Mouse (Mus musculus) limb, embryonic 13.5 days (tissue): ENCODE measurements around the gene Tctex1d2. TPM values are rescaled to one million over a fixed set of nuclear protein-coding genes. Genes with fewer than 3 reads are reported as not detected.
"Not testable (repeated sequence)": the region's sequence is repeated elsewhere in the genome, so short reads cannot be mapped to it uniquely, and the experiment has no call there.

ENCODE experiments used
- ATAC-seq: fragments of 200-750 bp; cut with Nextera tagmentation; 2 replicates; pipeline ENCODE4 v1.8.0; 2017; ENCODE audit warnings: low read depth, moderate number of reproducible peaks, moderate TSS enrichment; ENCODE audit not compliant: low FRiP score
- H3K27ac ChIP-seq: fragments of 300-500 bp; sonication (generic); 2 replicates; pipeline ENCODE4 v1.5.1; 2015; ENCODE audit warnings: inconsistent platforms, mild to moderate bottlenecking, moderate library complexity
- H3K27me3 ChIP-seq: fragments of 300-500 bp; sonication (generic); 2 replicates; pipeline ENCODE4 v1.6.1; 2015; ENCODE audit warnings: mild to moderate bottlenecking, inconsistent platforms
- H3K36me3 ChIP-seq: fragments of 300-500 bp; sonication (generic); 2 replicates; pipeline ENCODE4 v1.6.1; 2015; ENCODE audit warnings: inconsistent platforms, mild to moderate bottlenecking, moderate library complexity
- H3K4me1 ChIP-seq: fragments of 300-500 bp; sonication (generic); 2 replicates; pipeline ENCODE4 v1.6.1; 2015; ENCODE audit warnings: inconsistent platforms
- H3K4me2 ChIP-seq: fragments of 300-500 bp; sonication (generic); replicated peaks from 2 replicates; pipeline ENCODE4 v1.6.1; 2015; ENCODE audit warnings: inconsistent platforms, mild to moderate bottlenecking, moderate library complexity
- H3K4me3 ChIP-seq: fragments of 300-500 bp; sonication (generic); 2 replicates; pipeline ENCODE4 v1.5.1; 2015; ENCODE audit warnings: moderate library complexity, mild to moderate bottlenecking, inconsistent platforms
- H3K9ac ChIP-seq: fragments of 300-500 bp; sonication (generic); 2 replicates; pipeline ENCODE4 v1.6.1; 2015; ENCODE audit warnings: mild to moderate bottlenecking, inconsistent platforms
- H3K9me3 ChIP-seq: fragments of 300-500 bp; sonication (generic); 2 replicates; pipeline ENCODE4 v1.6.1; 2016; ENCODE audit warnings: inconsistent platforms
- WGBS: fragments of 180-500 bp; shearing (Covaris S2); methylation state at CpG from one replicate; pipeline ENCODE4 v1.1.7; 2015; 5-methylcytosine and 5-hydroxymethylcytosine counted together
- polyA plus RNA-seq: library from polyadenylated mRNA; unstranded; fragments of >200 nt; fragmentation: Nextera tagmentation; extraction: Ambion mirVana; gene quantifications from 2 replicates; pipeline ENCODE4 v1.2.1, GENCODE M21; 2015

The Tctex1d2 gene
- polyA plus RNA-seq, 1 experiment from 2014 or later = 25.5 TPM

DNA sequence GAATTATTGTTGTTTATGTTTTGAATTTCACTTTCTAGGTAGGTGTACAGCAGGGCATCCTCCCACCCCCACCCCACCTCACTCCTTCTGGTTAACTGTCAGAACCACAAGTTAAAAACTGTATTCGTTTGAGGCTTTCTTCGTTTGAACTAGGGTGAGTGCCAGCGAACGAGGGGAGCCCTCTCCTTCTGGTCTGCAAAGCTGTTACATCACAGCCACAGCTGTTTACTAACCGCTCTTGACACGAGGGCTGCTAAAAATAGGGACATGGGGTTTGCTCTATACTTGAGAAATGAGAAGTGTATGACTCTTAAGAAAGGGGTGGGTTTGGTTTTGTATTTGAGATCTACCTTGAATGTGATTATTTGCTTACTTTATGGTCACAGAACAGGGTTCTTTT is 14.6 kb downstream of the Tctex1d2 start:
- 58% methylated on average over 6 of the region's 6 CpGs for WGBS

DNA sequence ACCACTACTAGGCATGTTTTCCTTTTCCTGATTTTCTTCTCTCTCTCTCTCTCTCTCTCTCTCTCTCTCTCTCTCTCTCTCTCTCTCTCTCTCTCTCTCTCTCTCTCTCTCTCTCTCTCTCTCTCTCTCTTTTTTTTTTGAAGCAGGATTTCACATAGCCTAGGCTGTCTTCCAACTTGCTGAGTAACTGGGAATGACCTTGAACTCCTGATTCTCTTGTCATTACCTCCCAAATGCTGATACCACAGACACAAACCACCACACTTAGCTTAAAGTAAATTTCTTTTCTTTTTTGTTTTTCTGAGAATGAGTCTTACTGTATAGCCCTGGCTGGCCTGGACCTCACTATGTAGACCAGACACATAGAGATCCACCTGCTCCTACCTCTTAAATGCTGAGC is 15.2 kb downstream of the Tctex1d2 start:
- H3K36me3 ChIP-seq = no peaks in the 10 kb centered on the region
- H3K27ac ChIP-seq = no peak overlapping the region
- no peak for ATAC-seq
- H3K4me2 ChIP-seq = no peak overlapping the region
- no peaks in the 10 kb centered on the region for H3K9me3 ChIP-seq
- H3K4me3 ChIP-seq = no peak overlapping the region
- H3K4me1 ChIP-seq = peaks cover 16% of the 10 kb centered on the region
- H3K27me3 ChIP-seq = no peaks in the 10 kb centered on the region
- no peak overlapping the region for H3K9ac ChIP-seq

More for the DNA sequence above, 14.6 kb downstream of the Tctex1d2 start:
- no peak for ATAC-seq
- Histone ChIP-seq H3K9me3 (no peaks in the 10 kb centered on the region), H3K4me2 (no peak overlapping the region), H3K9ac (no peak overlapping the region), H3K4me3 (no peak overlapping the region), H3K4me1 (peaks cover 17% of the 10 kb centered on the region), H3K27ac (no peak overlapping the region), H3K36me3 (no peaks in the 10 kb centered on the region), H3K27me3 (no peaks in the 10 kb centered on the region)

DNA sequence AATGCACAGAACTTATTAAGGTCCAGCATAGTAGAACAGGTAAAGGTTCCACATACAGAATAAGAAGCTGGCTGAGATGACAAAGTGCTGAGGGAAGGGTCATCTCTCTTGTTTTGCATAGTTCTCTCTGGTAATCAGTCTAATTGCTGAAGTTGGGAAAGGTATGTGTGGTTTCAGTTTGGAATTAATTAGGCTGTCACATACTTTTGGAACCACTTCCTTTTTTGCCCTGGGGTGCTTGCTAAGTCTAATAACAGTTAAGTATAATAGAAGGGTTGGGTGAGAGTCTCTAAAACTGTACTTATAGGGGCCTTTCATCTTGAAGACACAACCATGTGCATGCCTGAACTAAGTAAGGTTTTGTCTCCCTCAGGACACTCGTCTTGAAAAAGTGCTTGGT is 17.2 kb downstream of the Tctex1d2 start:
- Histone ChIP-seq H3K27me3 (no peaks in the 10 kb centered on the region), H3K4me1 (peaks cover 9% of the 10 kb centered on the region), H3K4me2 (no peak overlapping the region), H3K27ac (no peak overlapping the region), H3K36me3 (no peaks in the 10 kb centered on the region), H3K9ac (no peak overlapping the region), H3K4me3 (no peak overlapping the region), H3K9me3 (no peaks in the 10 kb centered on the region)
- WGBS = 47% methylated on average over 1 of the region's 1 CpGs
- no peak for ATAC-seq

DNA sequence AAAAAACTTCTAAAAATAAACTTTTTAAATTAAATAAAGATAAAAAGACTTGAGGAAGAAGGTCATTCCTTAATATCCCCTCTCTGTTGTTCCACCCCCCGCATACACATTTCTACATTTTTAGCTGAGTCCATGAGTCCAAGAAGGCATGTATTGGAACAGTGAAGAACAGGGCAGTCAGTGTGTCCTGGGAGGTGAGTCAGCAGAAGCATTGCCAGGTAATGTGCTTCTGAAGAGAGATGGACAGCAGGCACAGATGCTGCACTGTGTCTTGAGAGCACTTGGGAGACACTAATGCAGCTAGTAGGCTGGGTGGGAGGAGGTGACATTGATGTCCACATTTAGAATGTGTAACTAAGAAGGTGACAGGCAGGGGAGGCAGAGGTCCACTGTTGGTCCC is 17.8 kb downstream of the Tctex1d2 start:
- no peaks in the 10 kb centered on the region for H3K9me3 ChIP-seq
- H3K4me2 ChIP-seq = no peak overlapping the region
- no peak overlapping the region for H3K4me3 ChIP-seq
- WGBS = 95% methylated on average over 1 of the region's 1 CpGs
- ATAC-seq = no peak
- H3K9ac ChIP-seq = no peak overlapping the region
- 0 out of 2 replicates have a peak, but pooled peaks cover 2% of the 10 kb centered on the region for H3K36me3 ChIP-seq
- peaks cover 5% of the 10 kb centered on the region; the same call in 1 of the 2 replicates for H3K4me1 ChIP-seq
- H3K27ac ChIP-seq = no peak overlapping the region
- no peaks in the 10 kb centered on the region for H3K27me3 ChIP-seq

DNA sequence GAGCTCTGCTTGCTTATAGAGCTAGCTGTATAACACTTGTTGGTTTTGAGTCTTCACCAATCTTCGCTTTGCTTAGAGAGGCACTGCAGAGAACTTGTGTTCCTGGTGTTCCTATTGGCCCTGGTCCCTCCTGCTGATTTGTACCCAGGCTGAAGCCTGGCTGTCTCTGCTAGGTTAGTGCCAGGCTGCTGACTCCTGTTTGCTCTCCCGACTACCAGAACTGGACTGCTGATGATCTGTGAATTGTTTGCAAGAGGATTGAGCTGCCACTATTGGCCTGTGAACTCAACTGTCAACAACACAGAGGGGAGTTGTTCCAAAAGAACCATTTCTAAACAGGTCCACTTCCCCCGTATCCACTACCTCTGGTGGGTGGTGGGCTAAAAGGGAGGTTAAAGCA is 21.9 kb downstream of the Tctex1d2 start:
- 0 out of 2 replicates have a peak, but pooled peaks cover 2% of the 10 kb centered on the region for H3K36me3 ChIP-seq
- no peaks in the 10 kb centered on the region for H3K9me3 ChIP-seq
- H3K4me2 ChIP-seq = no peak overlapping the region
- ATAC-seq = no peak
- H3K4me3 ChIP-seq = no peak overlapping the region
- 90% methylated on average over 3 of the region's 3 CpGs for WGBS
- H3K27ac ChIP-seq = no peak overlapping the region
- peaks cover 5% of the 10 kb centered on the region; the same call in 1 of the 2 replicates for H3K4me1 ChIP-seq
- H3K9ac ChIP-seq = no peak overlapping the region
- no peaks in the 10 kb centered on the region for H3K27me3 ChIP-seq

DNA sequence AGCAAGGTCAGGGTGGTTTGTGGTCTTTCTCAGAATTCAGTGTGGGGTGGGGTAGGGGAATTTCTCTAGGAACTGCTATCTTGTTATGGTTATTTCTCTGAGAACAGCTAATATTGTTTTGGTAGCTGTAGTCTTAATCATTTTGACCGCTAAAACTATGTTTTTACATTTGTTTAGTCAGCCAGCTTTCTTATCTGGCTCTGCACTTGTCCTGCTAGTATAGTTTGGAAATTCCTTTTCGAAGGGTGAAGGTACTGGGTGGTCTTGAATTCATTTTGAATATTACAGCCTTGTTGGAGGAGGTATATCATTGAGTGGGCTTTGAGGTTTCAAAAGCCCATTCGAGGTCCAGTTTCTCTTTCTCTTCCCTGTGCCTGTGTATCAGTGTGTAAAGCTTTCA is 25.1 kb downstream of the Tctex1d2 start:
- H3K27ac ChIP-seq, ATAC-seq, H3K36me3 ChIP-seq, H3K4me1 ChIP-seq, H3K9ac ChIP-seq, H3K27me3 ChIP-seq, H3K4me2 ChIP-seq, H3K9me3 ChIP-seq, H3K4me3 ChIP-seq: not testable (repeated sequence)
- 91% methylated on average over 3 of the region's 3 CpGs for WGBS

DNA sequence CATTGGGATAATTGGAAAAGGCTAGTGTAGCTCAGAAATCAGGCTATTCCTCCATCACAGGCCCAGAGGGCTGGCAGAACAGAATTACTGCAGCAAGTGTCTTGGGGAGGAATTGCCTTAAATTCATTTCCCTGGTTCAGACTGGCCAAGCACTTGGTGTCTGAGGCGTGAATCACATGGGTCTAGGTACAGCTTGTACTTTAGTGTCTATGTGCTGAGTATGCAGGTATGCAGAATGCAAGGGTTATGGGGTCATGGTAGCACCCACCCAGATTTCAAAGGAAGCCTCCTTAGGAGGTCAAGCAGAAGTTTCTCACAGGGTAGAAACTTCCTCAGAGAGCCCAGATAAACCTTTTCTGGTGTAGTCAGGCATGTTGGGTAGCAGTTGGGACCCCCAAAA is 26.1 kb downstream of the Tctex1d2 start:
- 94% methylated on average over 1 of the region's 1 CpGs for WGBS
- no peaks in the 10 kb centered on the region for H3K27me3 ChIP-seq
- H3K27ac ChIP-seq = no peak overlapping the region
- no peaks in the 10 kb centered on the region for H3K4me1 ChIP-seq
- 0 out of 2 replicates have a peak, but pooled peaks cover 2% of the 10 kb centered on the region for H3K36me3 ChIP-seq
- no peak for ATAC-seq
- H3K4me2 ChIP-seq = no peak overlapping the region
- no peak overlapping the region for H3K9ac ChIP-seq
- H3K4me3 ChIP-seq = no peak overlapping the region
- H3K9me3 ChIP-seq = no peaks in the 10 kb centered on the region

DNA sequence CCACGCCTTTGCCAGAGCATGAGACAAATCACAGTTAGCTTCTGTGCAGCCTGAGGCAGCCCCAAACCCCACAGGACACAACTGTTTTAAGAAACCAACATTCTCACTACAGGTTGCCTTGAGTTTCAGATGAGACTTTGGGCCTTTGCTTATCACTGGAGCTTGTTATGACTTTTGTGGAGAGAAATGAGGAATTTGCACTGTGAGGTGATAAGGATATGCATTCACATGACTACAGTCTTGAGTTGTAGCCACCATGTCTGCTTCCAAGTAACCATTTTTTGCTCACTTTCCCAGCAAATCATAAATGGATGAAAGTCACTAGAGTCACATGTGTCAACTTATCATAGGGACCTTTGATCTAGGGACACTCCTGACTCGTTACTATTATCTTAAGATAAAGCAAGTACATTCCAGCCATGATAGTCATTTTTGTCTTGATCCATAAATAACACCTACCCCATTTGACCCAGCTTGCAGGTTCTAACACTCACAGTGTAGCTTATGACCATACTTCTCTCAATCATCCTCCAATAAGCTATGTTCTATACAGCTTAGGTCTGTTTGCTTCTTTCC is 27.1 kb downstream of the Tctex1d2 start:
- no peak overlapping the region for H3K4me3 ChIP-seq
- no peaks in the 10 kb centered on the region for H3K4me1 ChIP-seq
- no peak overlapping the region for H3K9ac ChIP-seq
- ATAC-seq = no peak
- no peak overlapping the region for H3K27ac ChIP-seq
- WGBS = 76% methylated on average over 2 of the region's 2 CpGs
- no peaks in the 10 kb centered on the region for H3K27me3 ChIP-seq
- peaks cover 4% of the 10 kb centered on the region; the same call in 1 of the 2 replicates for H3K36me3 ChIP-seq
- H3K4me2 ChIP-seq = no peak overlapping the region
- H3K9me3 ChIP-seq = no peaks in the 10 kb centered on the region

DNA sequence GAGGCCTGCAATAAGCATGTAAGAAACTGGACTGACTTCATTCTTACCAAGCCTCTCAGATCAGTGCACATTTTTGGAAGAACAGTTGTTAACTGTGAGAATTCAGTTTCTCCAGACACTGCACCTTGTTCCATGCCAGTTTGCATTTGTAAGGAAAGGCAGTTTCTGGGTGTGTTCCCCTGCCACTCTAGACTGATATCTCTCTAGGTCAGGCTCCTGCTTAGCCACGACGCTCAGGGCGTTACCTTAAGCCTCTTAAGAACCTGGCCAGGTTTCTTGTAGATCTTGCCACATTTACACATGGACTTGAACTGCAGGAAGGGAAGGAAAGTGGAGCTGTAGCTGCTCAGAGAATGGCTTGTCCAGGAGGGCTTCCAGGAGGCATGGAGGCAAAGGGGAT is 30.2 kb downstream of the Tctex1d2 start:
- H3K27me3 ChIP-seq = no peaks in the 10 kb centered on the region
- ATAC-seq = no peak

DNA sequence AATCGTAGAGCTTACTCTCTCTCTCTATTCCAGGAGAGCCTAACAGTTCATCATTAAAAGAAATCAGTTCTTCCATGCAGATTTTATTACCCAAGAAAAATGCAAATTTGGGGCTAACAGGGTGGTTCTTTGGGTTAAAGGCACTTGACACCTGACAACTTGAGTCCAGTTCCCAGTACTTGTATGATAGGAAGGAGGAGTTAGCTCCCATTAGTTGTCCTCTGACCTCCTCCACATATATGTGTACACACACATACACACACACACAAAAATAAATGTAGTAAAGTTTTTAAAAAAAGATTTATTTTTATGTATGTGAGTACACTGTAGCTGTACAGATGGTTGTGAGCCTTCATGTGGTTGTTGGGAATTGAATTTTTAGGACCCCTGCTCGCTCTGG is 30.6 kb downstream of the Tctex1d2 start:
- Histone ChIP-seq H3K4me2 (no peak overlapping the region), H3K27me3 (no peaks in the 10 kb centered on the region), H3K9ac (no peak overlapping the region), H3K9me3 (no peaks in the 10 kb centered on the region), H3K4me1 (peaks cover 10% of the 10 kb centered on the region; the same call in 1 of the 2 replicates), H3K36me3 (peaks cover 16% of the 10 kb centered on the region), H3K27ac (no peak overlapping the region), H3K4me3 (no peak overlapping the region)
- ATAC-seq = no peak
- 94% methylated on average over 2 of the region's 2 CpGs for WGBS

More for the DNA sequence above, 30.2 kb downstream of the Tctex1d2 start:
- Histone ChIP-seq H3K9ac (no peak overlapping the region), H3K4me2 (no peak overlapping the region), H3K9me3 (no peaks in the 10 kb centered on the region), H3K4me3 (no peak overlapping the region), H3K27ac (no peak overlapping the region), H3K4me1 (peaks cover 6% of the 10 kb centered on the region; the same call in 1 of the 2 replicates), H3K36me3 (peaks cover 16% of the 10 kb centered on the region)
- WGBS = 85% methylated on average over 3 of the region's 3 CpGs

DNA sequence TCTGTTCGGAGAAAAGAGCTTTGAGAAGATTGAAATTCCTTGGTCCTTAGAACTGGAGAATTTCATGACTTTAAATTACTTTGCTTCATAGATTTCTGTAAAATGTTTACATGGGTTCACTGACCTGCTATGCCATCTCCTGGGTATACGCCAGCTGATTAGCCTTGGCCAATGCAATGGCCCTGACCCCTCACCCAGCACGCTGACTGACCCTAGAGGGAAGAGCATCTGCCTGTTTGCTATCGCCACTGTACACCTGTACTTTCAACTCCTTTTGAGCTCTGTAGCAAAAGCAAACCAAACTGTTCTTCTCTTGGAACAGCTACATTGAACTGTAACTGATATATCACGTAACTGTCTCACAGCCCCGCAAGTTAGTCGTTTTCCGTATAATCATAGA is 33.6 kb downstream of the Tctex1d2 start:
- Histone ChIP-seq H3K4me1 (peaks cover 12% of the 10 kb centered on the region; the same call in 1 of the 2 replicates), H3K9ac (no peak overlapping the region), H3K9me3 (no peaks in the 10 kb centered on the region), H3K4me3 (no peak overlapping the region), H3K27me3 (no peaks in the 10 kb centered on the region), H3K4me2 (no peak overlapping the region), H3K36me3 (peaks cover 30% of the 10 kb centered on the region), H3K27ac (no peak overlapping the region)
- no peak for ATAC-seq
- WGBS = 94% methylated on average over 8 of the region's 8 CpGs

DNA sequence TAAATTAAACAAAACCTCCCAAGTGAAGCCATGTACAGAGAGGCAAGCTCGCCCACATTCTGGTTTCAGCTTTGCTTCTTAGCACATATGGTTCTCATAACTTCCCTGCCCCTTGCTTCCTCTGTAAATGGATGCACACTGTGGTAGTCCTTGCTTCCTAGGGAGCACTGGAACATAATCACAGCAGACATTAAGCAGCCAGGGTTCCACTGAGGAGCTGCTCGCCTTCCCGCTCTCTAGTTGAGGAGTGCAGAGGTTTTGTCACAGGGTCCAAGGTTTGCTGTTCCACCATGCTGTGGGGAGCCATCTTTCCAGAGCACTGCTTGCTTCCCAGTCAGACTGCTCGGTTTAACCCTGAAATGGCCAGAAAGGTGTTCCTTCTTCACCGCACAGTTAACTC is 35.1 kb downstream of the Tctex1d2 start:
- H3K9ac ChIP-seq = no peak overlapping the region
- peak overlapping the region; percentile 61 for H3K27ac ChIP-seq
- H3K9me3 ChIP-seq = no peaks in the 10 kb centered on the region
- H3K4me2 ChIP-seq = peak overlapping the region; percentile 36
- H3K27me3 ChIP-seq = no peaks in the 10 kb centered on the region
- ATAC-seq = no peak
- peaks cover 39% of the 10 kb centered on the region for H3K36me3 ChIP-seq
- peaks cover 12% of the 10 kb centered on the region; the same call in 1 of the 2 replicates for H3K4me1 ChIP-seq
- 28% methylated on average over 5 of the region's 5 CpGs for WGBS
- no peak overlapping the region for H3K4me3 ChIP-seq

DNA sequence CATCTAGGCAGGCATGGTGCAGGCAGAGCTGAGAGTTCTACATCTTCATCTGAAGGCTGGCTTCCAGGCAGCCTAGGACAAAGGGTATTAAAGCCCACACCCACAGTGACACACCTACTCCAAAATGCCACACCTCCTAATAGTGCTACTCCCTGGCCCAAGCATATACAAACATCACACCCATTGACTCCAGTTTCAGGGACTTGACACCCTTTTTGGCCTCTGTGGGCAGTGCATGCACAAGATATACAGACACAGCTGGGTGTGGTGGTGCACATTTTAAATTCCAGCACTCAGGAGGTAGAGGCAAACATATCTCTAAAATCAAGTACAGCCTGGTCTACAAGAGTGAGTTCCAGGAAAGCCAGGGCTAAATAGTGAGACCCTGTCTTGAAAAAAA is 36.6 kb downstream of the Tctex1d2 start:
- no peak overlapping the region for H3K4me2 ChIP-seq
- H3K36me3 ChIP-seq = peaks cover 45% of the 10 kb centered on the region
- H3K9ac ChIP-seq = no peak overlapping the region

More for the DNA sequence above, 36.6 kb downstream of the Tctex1d2 start:
- Histone ChIP-seq H3K27ac (no peak overlapping the region), H3K4me3 (no peak overlapping the region), H3K9me3 (no peaks in the 10 kb centered on the region), H3K27me3 (no peaks in the 10 kb centered on the region), H3K4me1 (peaks cover 12% of the 10 kb centered on the region; the same call in 1 of the 2 replicates)
- no peak for ATAC-seq
